Mouse (Mus musculus): ENCODE data around the gene Cdkn2aipnl.

DNA sequence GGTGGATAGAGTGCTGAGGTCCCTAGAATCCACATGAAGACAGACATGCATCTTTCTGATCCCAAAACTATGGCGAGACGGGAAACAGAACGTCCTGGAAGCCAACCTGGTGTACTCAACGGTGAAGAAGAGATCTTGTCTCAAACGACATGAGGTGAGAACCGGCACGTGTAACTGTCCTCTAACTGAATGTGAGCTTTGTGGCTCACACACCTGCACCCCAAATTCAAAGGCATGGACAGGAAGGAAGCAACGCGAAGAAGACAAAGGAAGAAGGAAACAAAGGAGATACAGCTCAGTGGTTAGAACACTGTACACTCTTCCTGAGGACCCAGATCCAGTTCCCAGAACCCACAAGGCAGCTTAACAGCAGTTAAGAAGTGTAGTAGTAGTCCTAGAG is 17.5 kb upstream of the Cdkn2aipnl start:
- TF ChIP-seq CTCF (IDR thresholded peaks at IDR 0.05; ENCODE audit: borderline replicate concordance, control insufficient read depth, extremely low read depth, insufficient read depth, low read length, poor library complexity) = no peak
- TF ChIP-seq POLR2A (IDR thresholded peaks at IDR 0.05; ENCODE audit: control insufficient read depth, extremely low read depth, insufficient read depth, low read length, poor library complexity) = no peak
